In genomic region chr4:152332952-152333351, GRCm38 (mm10) we compare ENCODE assay signal across 8 mouse cellular contexts. TPM values are rescaled to one million over a fixed set of nuclear protein-coding genes. Genes with fewer than 3 reads are reported as not detected.
A peak's percentile ranks its signal among the peaks of the same experiment; 100 is the strongest.
DNase-seq lines count a peak whose midpoint lies in the region; ATAC-seq and TF ChIP-seq lines count a peak whose summit lies in the region.

No protein-coding gene starts in this region.

- H3K79me2 ChIP-seq in liver, adult 2 months (ENCODE audit: control insufficient read depth, insufficient read depth, low read length), result no peaks in the 10 kb centered on the region

- H3K4me1 ChIP-seq in heart, embryonic 11.5 days (ENCODE audit: control insufficient read depth, insufficient read depth, low read length), result no peaks in the 10 kb centered on the region
- H3K4me1 ChIP-seq in hindbrain, postnatal 0 days (ENCODE audit: insufficient read depth, low read length), result no peaks in the 10 kb centered on the region
- H3K4me1 ChIP-seq in liver, adult 2 months (ENCODE audit: control insufficient read depth, insufficient read depth, low read length), result no peaks in the 10 kb centered on the region
- H3K4me1 ChIP-seq in midbrain, postnatal 0 days (ENCODE audit: insufficient read depth, low read length), result no peaks in the 10 kb centered on the region
- no peaks in the 10 kb centered on the region for H3K4me1 ChIP-seq in stomach, postnatal 0 days (replicated peaks; ENCODE audit: control insufficient read depth, insufficient read depth)

- H3K9ac ChIP-seq in heart, embryonic 11.5 days (ENCODE audit: low read depth, low read length), result no peak overlapping the region
- H3K9ac ChIP-seq in hindbrain, postnatal 0 days (replicated peaks; ENCODE audit: low read length), result no peak overlapping the region
- H3K9ac ChIP-seq in liver, adult 2 months (ENCODE audit: low read depth, low read length), result no peak overlapping the region
- no peak overlapping the region for H3K9ac ChIP-seq in midbrain, postnatal 0 days (replicated peaks; ENCODE audit: low read length, poor library complexity, severe bottlenecking)
- H3K9ac ChIP-seq in stomach, postnatal 0 days (ENCODE audit: low read length), result no peak overlapping the region

- peaks cover 50% of the 10 kb centered on the region for H3K36me3 ChIP-seq in heart, embryonic 11.5 days (ENCODE audit: control insufficient read depth, insufficient read depth, low read length)
- peaks cover 37% of the 10 kb centered on the region for H3K36me3 ChIP-seq in hindbrain, postnatal 0 days (ENCODE audit: insufficient read depth, low read length)
- H3K36me3 ChIP-seq in liver, adult 2 months (ENCODE audit: control insufficient read depth, insufficient read depth, low read length), result peaks cover 16% of the 10 kb centered on the region; the same call in 1 of the 2 replicates
- peaks cover 46% of the 10 kb centered on the region for H3K36me3 ChIP-seq in midbrain, postnatal 0 days (ENCODE audit: insufficient read depth, low read length)
- peaks cover 26% of the 10 kb centered on the region for H3K36me3 ChIP-seq in stomach, postnatal 0 days (ENCODE audit: control insufficient read depth, insufficient read depth, low read length)

- no peak for ATAC-seq in heart, embryonic 11.5 days (replicated peaks; ENCODE audit: insufficient number of reproducible peaks, low FRiP score, low TSS enrichment)
- peak; percentile 81 for ATAC-seq in hindbrain, postnatal 0 days
- ATAC-seq in midbrain, postnatal 0 days (ENCODE audit: low FRiP score), result peak; percentile 65; the same call in 1 of the 2 replicates
- peak; percentile 30; the same call in 1 of the 2 replicates for ATAC-seq in stomach, postnatal 0 days (ENCODE audit: low FRiP score, low TSS enrichment)

- H3K27me3 ChIP-seq in heart, embryonic 11.5 days (ENCODE audit: control insufficient read depth, insufficient read depth, low read length), result peaks cover 18% of the 10 kb centered on the region
- H3K27me3 ChIP-seq in hindbrain, postnatal 0 days (ENCODE audit: insufficient read depth, low read length), result no peaks in the 10 kb centered on the region
- H3K27me3 ChIP-seq in liver, adult 2 months (ENCODE audit: control insufficient read depth, insufficient read depth, low read length), result no peaks in the 10 kb centered on the region
- no peaks in the 10 kb centered on the region for H3K27me3 ChIP-seq in midbrain, postnatal 0 days (ENCODE audit: insufficient read depth, low read length)
- no peaks in the 10 kb centered on the region; the same call in 1 of the 2 replicates for H3K27me3 ChIP-seq in stomach, postnatal 0 days (ENCODE audit: control insufficient read depth, insufficient read depth, low read length)

- no peak overlapping the region for H3K4me3 ChIP-seq in heart, embryonic 11.5 days (ENCODE audit: low read depth, low read length)
- H3K4me3 ChIP-seq in hindbrain, postnatal 0 days (ENCODE audit: low read length), result no peak overlapping the region
- H3K4me3 ChIP-seq in liver, adult 2 months (ENCODE audit: insufficient read depth, low read depth, low read length), result no peak overlapping the region
- H3K4me3 ChIP-seq in midbrain, postnatal 0 days (ENCODE audit: low read depth, low read length), result no peak overlapping the region
- no peak overlapping the region for H3K4me3 ChIP-seq in stomach, postnatal 0 days (ENCODE audit: low read depth, low read length)

- peak; percentile 99 for TF ChIP-seq CTCF in hindbrain, postnatal 0 days (IDR thresholded peaks at IDR 0.05; ENCODE audit: low read depth)
- peak; percentile 95 for TF ChIP-seq CTCF in liver, adult 2 months (IDR thresholded peaks at IDR 0.05; ENCODE audit: low read depth, low read length)
- TF ChIP-seq CTCF in midbrain, postnatal 0 days (IDR thresholded peaks at IDR 0.05), result peak; percentile 100
- TF ChIP-seq CTCF in stomach, postnatal 0 days (IDR thresholded peaks at IDR 0.05; ENCODE audit: low read depth), result peak; percentile 99

- no peak for TF ChIP-seq POLR2A in liver, adult 2 months (IDR thresholded peaks at IDR 0.05; ENCODE audit: extremely low read depth, insufficient read depth, low read length)

- H3K4me2 ChIP-seq in heart, embryonic 11.5 days, result no peak overlapping the region
- H3K4me2 ChIP-seq in hindbrain, postnatal 0 days (ENCODE audit: low read depth, low read length), result no peak overlapping the region
- H3K4me2 ChIP-seq in midbrain, postnatal 0 days (ENCODE audit: low read depth, low read length, poor library complexity, severe bottlenecking), result no peak overlapping the region
- H3K4me2 ChIP-seq in stomach, postnatal 0 days (replicated peaks; ENCODE audit: low read depth), result no peak overlapping the region

- TF ChIP-seq EP300 in stomach, postnatal 0 days (optimal IDR thresholded peaks at IDR 0.05), result no peak

- DNase-seq in heart, adult 18-20 months, result peak; percentile 63 to 80
- DNase-seq in adrenal gland, postnatal 36 days, result peak; percentile 71 to 76
- peak; percentile 65 for DNase-seq in forelimb bud, embryonic 11.5 days (ENCODE audit: low read depth, low spot score)
- DNase-seq in hindbrain, postnatal 0 days (ENCODE audit: low spot score), result peak; percentile 89
- DNase-seq in liver, adult 2 months (ENCODE audit: extremely low read depth, low read depth, low spot score), result peak; percentile 17
- peak; percentile 87 for DNase-seq in midbrain, postnatal 0 days (ENCODE audit: low spot score)
- peak; percentile 76 for DNase-seq in stomach, postnatal 0 days (ENCODE audit: low spot score)

- no peaks in the 10 kb centered on the region for H3K9me3 ChIP-seq in heart, embryonic 11.5 days (replicated peaks; ENCODE audit: control insufficient read depth, low read length)
- no peaks in the 10 kb centered on the region for H3K9me3 ChIP-seq in hindbrain, postnatal 0 days (ENCODE audit: low read length)
- H3K9me3 ChIP-seq in midbrain, postnatal 0 days (ENCODE audit: low read length), result no peaks in the 10 kb centered on the region
- H3K9me3 ChIP-seq in stomach, postnatal 0 days (ENCODE audit: control insufficient read depth, low read length), result no peaks in the 10 kb centered on the region

- WGBS in heart, embryonic 11.5 days (ENCODE audit: insufficient replicate concordance), result 33% methylated on average over 2 of the region's 2 CpGs
- 30% methylated on average over 2 of the region's 2 CpGs for WGBS in hindbrain, postnatal 0 days
- 39% methylated on average over 2 of the region's 2 CpGs for WGBS in liver, adult 2 months
- WGBS in midbrain, postnatal 0 days, result 15% methylated on average over 2 of the region's 2 CpGs
- WGBS in stomach, postnatal 0 days, result 10% methylated on average over 2 of the region's 2 CpGs

- no peak overlapping the region for H3K27ac ChIP-seq in heart, embryonic 11.5 days (ENCODE audit: low read depth, low read length)
- no peak overlapping the region for H3K27ac ChIP-seq in hindbrain, postnatal 0 days
- no peak overlapping the region for H3K27ac ChIP-seq in liver, adult 2 months (replicated peaks; ENCODE audit: insufficient read depth, low read depth, low read length)
- no peak overlapping the region for H3K27ac ChIP-seq in midbrain, postnatal 0 days (ENCODE audit: low read depth, low read length)
- H3K27ac ChIP-seq in stomach, postnatal 0 days (replicated peaks), result no peak overlapping the region

RNA-seq across cellular contexts. Expression of gene Chd5, which starts 5.5 kb away (rescaled TPM):
- under 1 TPM; 0.20 to 0.36 TPM for total RNA-seq in heart, adult 18-20 months (2021)
- 0.04 and 0.07 TPM in 2 replicates for polyA plus RNA-seq in heart, embryonic 11.5 days (2014; fragmentation: Nextera tagmentation; extraction: Ambion mirVana)
- 1 to 10 TPM; 5.0 to 5.4 TPM for total RNA-seq in adrenal gland, postnatal 36 days (2021)
- 60.1 and 61.2 TPM in 2 replicates for total RNA-seq in hindbrain, postnatal 0 days (2014; rRNA removed)
- 65.6 and 69.7 TPM in 2 replicates for polyA plus RNA-seq in hindbrain, postnatal 0 days (2015; fragmentation: Nextera tagmentation; extraction: Ambion mirVana)
- total RNA-seq in liver, adult 2 months (2014; rRNA removed), result under 0.01 TPM in 1 of 2 replicates, not detected in the other
- polyA plus RNA-seq in liver, adult 2 months (2012; rRNA removed), result not detected in 2 replicates
- 95.0 and 98.6 TPM in 2 replicates for total RNA-seq in midbrain, postnatal 0 days (2014; rRNA removed)
- polyA plus RNA-seq in midbrain, postnatal 0 days (2015; fragmentation: Nextera tagmentation; extraction: Ambion mirVana), result 77.6 and 107 TPM in 2 replicates
- 1.3 and 1.9 TPM in 2 replicates for polyA plus RNA-seq in stomach, postnatal 0 days (2015; fragmentation: Nextera tagmentation; extraction: Ambion mirVana)

RNA-seq across cellular contexts. Expression of gene Rpl22, which starts 7.4 kb away (rescaled TPM):
- total RNA-seq in heart, adult 18-20 months (2021), result 100 to 1,000 TPM; 275 to 290 TPM
- 285 and 300 TPM in 2 replicates for polyA plus RNA-seq in heart, embryonic 11.5 days (2014; fragmentation: Nextera tagmentation; extraction: Ambion mirVana)
- 100 to 1,000 TPM; 496 to 507 TPM for total RNA-seq in adrenal gland, postnatal 36 days (2021)
- 164 and 185 TPM in 2 replicates for total RNA-seq in hindbrain, postnatal 0 days (2014; rRNA removed)
- polyA plus RNA-seq in hindbrain, postnatal 0 days (2015; fragmentation: Nextera tagmentation; extraction: Ambion mirVana), result 156 and 176 TPM in 2 replicates
- total RNA-seq in liver, adult 2 months (2014; rRNA removed), result 170 and 199 TPM in 2 replicates
- polyA plus RNA-seq in liver, adult 2 months (2012; rRNA removed), result 22.2 and 22.9 TPM in 2 replicates
- 177 and 203 TPM in 2 replicates for total RNA-seq in midbrain, postnatal 0 days (2014; rRNA removed)
- 125 and 148 TPM in 2 replicates for polyA plus RNA-seq in midbrain, postnatal 0 days (2015; fragmentation: Nextera tagmentation; extraction: Ambion mirVana)
- 351 and 372 TPM in 2 replicates for polyA plus RNA-seq in stomach, postnatal 0 days (2015; fragmentation: Nextera tagmentation; extraction: Ambion mirVana)

RNA-seq across cellular contexts. Expression of gene Rnf207, which starts 14.2 kb away (rescaled TPM):
- 10 to 100 TPM; 38.8 to 46.0 TPM for total RNA-seq in heart, adult 18-20 months (2021)
- 27.4 and 27.5 TPM in 2 replicates for polyA plus RNA-seq in heart, embryonic 11.5 days (2014; fragmentation: Nextera tagmentation; extraction: Ambion mirVana)
- under 1 TPM; 0.46 to 0.96 TPM for total RNA-seq in adrenal gland, postnatal 36 days (2021)
- 5.7 and 7.7 TPM in 2 replicates for total RNA-seq in hindbrain, postnatal 0 days (2014; rRNA removed)
- 6.6 and 6.9 TPM in 2 replicates for polyA plus RNA-seq in hindbrain, postnatal 0 days (2015; fragmentation: Nextera tagmentation; extraction: Ambion mirVana)
- total RNA-seq in liver, adult 2 months (2014; rRNA removed), result not detected in 2 replicates
- polyA plus RNA-seq in liver, adult 2 months (2012; rRNA removed), result 0.13 TPM in 1 of 2 replicates, not detected in the other
- 7.6 and 15.2 TPM in 2 replicates for total RNA-seq in midbrain, postnatal 0 days (2014; rRNA removed)
- 7.2 and 8.8 TPM in 2 replicates for polyA plus RNA-seq in midbrain, postnatal 0 days (2015; fragmentation: Nextera tagmentation; extraction: Ambion mirVana)
- 0.40 and 0.46 TPM in 2 replicates for polyA plus RNA-seq in stomach, postnatal 0 days (2015; fragmentation: Nextera tagmentation; extraction: Ambion mirVana)

RNA-seq across cellular contexts. Expression of gene Icmt, which starts 35.9 kb away (rescaled TPM):
- total RNA-seq in heart, adult 18-20 months (2021), result 10 to 100 TPM; 25.7 to 32.2 TPM
- polyA plus RNA-seq in heart, embryonic 11.5 days (2014; fragmentation: Nextera tagmentation; extraction: Ambion mirVana), result 15.9 and 22.6 TPM in 2 replicates
- total RNA-seq in adrenal gland, postnatal 36 days (2021), result 10 to 100 TPM; 49.0 to 50.2 TPM
- total RNA-seq in hindbrain, postnatal 0 days (2014; rRNA removed), result 35.3 and 42.6 TPM in 2 replicates
- polyA plus RNA-seq in hindbrain, postnatal 0 days (2015; fragmentation: Nextera tagmentation; extraction: Ambion mirVana), result 15.9 and 16.4 TPM in 2 replicates
- total RNA-seq in liver, adult 2 months (2014; rRNA removed), result 13.2 and 14.9 TPM in 2 replicates
- polyA plus RNA-seq in liver, adult 2 months (2012; rRNA removed), result 16.5 and 17.6 TPM in 2 replicates
- total RNA-seq in midbrain, postnatal 0 days (2014; rRNA removed), result 34.6 and 38.9 TPM in 2 replicates
- 15.7 and 17.9 TPM in 2 replicates for polyA plus RNA-seq in midbrain, postnatal 0 days (2015; fragmentation: Nextera tagmentation; extraction: Ambion mirVana)
- 9.6 and 10.2 TPM in 2 replicates for polyA plus RNA-seq in stomach, postnatal 0 days (2015; fragmentation: Nextera tagmentation; extraction: Ambion mirVana)

RNA-seq across cellular contexts. Expression of gene Hes3, which starts 41.5 kb away (rescaled TPM):
- total RNA-seq in heart, adult 18-20 months (2021), result not detected
- polyA plus RNA-seq in heart, embryonic 11.5 days (2014; fragmentation: Nextera tagmentation; extraction: Ambion mirVana), result not detected in 2 replicates
- not detected for total RNA-seq in adrenal gland, postnatal 36 days (2021)
- total RNA-seq in hindbrain, postnatal 0 days (2014; rRNA removed), result 0.26 and 0.40 TPM in 2 replicates
- 0.15 and 0.19 TPM in 2 replicates for polyA plus RNA-seq in hindbrain, postnatal 0 days (2015; fragmentation: Nextera tagmentation; extraction: Ambion mirVana)
- not detected in 2 replicates for total RNA-seq in liver, adult 2 months (2014; rRNA removed)
- not detected in 2 replicates for polyA plus RNA-seq in liver, adult 2 months (2012; rRNA removed)
- total RNA-seq in midbrain, postnatal 0 days (2014; rRNA removed), result not detected in 2 replicates
- polyA plus RNA-seq in midbrain, postnatal 0 days (2015; fragmentation: Nextera tagmentation; extraction: Ambion mirVana), result 0.19 and 0.36 TPM in 2 replicates
- not detected in 2 replicates for polyA plus RNA-seq in stomach, postnatal 0 days (2015; fragmentation: Nextera tagmentation; extraction: Ambion mirVana)

Comparison
In these comparisons a context has a peak if more than half of its experiments do, and no peak if none do; other contexts are left out.
1. DNase-seq: peak in every context shown above with its lines; median percentile 89 in hindbrain, postnatal 0 days; 87 in midbrain, postnatal 0 days; 76 in stomach, postnatal 0 days; 74 in adrenal gland, postnatal 36 days; 72 in heart, adult 18-20 months; 65 in forelimb bud, embryonic 11.5 days; 17 in liver, adult 2 months.